Mouse (Mus musculus): ENCODE measurements around the gene Dgkz. TPM values are rescaled to one million over a fixed set of nuclear protein-coding genes. Genes with fewer than 3 reads are reported as not detected.

The Dgkz gene
- polyA plus RNA-seq, 1 experiment from 2014 or later, result 32.2 TPM

DNA sequence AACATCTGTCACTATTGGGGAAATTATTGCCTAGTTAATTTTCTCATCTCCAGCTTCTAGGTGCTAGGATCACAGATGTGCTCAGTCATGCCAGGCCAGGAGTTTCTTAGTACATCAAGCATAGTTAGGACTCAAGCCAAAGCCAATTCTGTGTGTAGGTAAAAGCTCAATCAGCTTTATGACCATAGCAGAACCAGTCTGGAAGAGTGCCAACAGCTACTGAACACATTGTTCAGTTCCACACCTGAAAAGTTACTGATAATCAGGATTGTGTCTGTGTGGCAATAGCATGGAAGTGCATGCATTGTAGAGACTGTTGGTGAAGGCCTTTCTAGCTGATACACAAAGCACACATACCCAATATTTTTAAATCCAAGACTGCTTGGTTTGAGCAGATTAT is 77.7 kb downstream of the Dgkz start:
- 0 out of 2 replicates have a peak, but pooled peaks cover 3% of the 10 kb centered on the region for H3K36me3 ChIP-seq (replicated peaks)
- no peaks in the 10 kb centered on the region for H3K9me3 ChIP-seq
- H3K4me1 ChIP-seq, result no peaks in the 10 kb centered on the region
- H3K4me3 ChIP-seq, result no peak overlapping the region
- H3K4me2 ChIP-seq, result no peak overlapping the region
- H3K27me3 ChIP-seq (replicated peaks), result no peaks in the 10 kb centered on the region
- ATAC-seq (replicated peaks), result no peak
- H3K9ac ChIP-seq, result no peak overlapping the region
- no peak overlapping the region for H3K27ac ChIP-seq

DNA sequence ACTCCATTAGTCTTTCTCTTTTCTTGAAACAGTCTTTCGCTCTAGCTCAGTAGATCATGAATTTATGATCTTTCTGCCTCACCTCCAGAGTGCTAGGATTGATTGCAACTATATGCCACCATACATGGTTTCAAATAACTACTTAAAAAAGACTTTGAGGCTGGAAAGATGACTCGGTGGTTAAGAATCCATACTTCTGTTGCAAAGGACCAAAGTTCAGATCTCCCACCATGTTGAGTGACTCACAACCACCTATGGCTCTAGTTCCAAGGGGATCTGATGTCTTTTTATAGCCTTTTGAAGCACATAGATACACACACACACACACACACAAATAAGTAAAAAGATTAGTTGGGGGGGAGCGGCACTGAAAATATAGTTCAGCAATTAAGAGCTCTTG is 80.3 kb downstream of the Dgkz start:
- Histone ChIP-seq H3K9ac (no peak overlapping the region), H3K4me2 (no peak overlapping the region), H3K27me3 (replicated peaks) (no peaks in the 10 kb centered on the region), H3K36me3 (replicated peaks) (0 out of 2 replicates have a peak, but pooled peaks cover under 1% of the 10 kb centered on the region), H3K27ac (no peak overlapping the region), H3K4me1 (no peaks in the 10 kb centered on the region), H3K9me3 (no peaks in the 10 kb centered on the region), H3K4me3 (no peak overlapping the region)
- ATAC-seq (replicated peaks), result no peak
- WGBS, result 98% methylated on average over 3 of the region's 3 CpGs

DNA sequence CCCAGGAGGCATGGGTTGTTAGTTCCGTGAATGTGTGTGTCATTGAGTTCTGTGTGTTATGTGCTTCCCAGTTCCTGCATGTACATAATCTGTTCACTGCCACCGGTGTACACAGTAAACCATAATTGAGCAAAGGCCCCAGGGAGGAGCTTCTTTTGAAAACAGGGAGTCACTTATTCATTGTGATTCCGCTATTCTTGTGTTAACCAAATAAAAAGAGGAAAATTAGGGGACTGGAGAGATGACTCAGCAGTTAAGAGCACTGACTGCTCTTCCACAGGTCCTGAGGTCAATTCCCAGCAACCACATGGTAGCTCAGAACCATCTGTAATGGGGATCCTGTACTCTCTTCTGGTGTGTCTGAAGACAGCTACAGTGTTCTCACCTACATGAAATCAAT is 80.9 kb downstream of the Dgkz start:
- H3K36me3 ChIP-seq (replicated peaks), result no peaks in the 10 kb centered on the region
- no peak for ATAC-seq (replicated peaks)
- 84% methylated on average over 3 of the region's 3 CpGs for WGBS
- no peak overlapping the region for H3K4me2 ChIP-seq
- no peak overlapping the region for H3K27ac ChIP-seq
- no peak overlapping the region for H3K4me3 ChIP-seq
- no peaks in the 10 kb centered on the region for H3K27me3 ChIP-seq (replicated peaks)
- no peak overlapping the region for H3K9ac ChIP-seq
- H3K9me3 ChIP-seq, result no peaks in the 10 kb centered on the region
- H3K4me1 ChIP-seq, result no peaks in the 10 kb centered on the region

DNA sequence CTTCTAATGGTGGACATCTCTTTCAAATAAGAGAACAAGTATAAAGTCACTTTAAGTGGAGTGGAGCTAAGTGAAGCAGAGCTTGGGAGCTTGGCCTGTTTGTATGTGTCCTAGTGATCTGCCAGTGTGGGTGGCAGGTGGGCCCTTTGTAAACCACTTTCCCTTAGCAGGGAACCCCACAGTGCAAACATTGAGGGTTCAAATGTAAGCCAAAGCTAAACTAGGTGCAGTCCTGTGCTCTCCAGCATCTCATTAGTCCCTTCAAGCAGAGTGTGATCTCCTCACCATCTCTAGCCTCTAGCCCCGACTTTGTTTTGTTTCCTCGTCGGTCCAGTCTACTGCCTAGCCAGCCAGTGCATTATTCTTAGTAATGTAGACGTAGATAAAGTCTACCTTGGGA is 91.0 kb downstream of the Dgkz start:
- Histone ChIP-seq H3K36me3 (replicated peaks) (peaks cover 7% of the 10 kb centered on the region; the same call in 1 of the 2 replicates), H3K4me2 (no peak overlapping the region), H3K9ac (no peak overlapping the region), H3K27ac (no peak overlapping the region), H3K9me3 (no peaks in the 10 kb centered on the region), H3K4me3 (no peak overlapping the region), H3K27me3 (replicated peaks) (no peaks in the 10 kb centered on the region), H3K4me1 (no peaks in the 10 kb centered on the region)
- 76% methylated on average over 4 of the region's 4 CpGs for WGBS
- no peak for ATAC-seq (replicated peaks)

DNA sequence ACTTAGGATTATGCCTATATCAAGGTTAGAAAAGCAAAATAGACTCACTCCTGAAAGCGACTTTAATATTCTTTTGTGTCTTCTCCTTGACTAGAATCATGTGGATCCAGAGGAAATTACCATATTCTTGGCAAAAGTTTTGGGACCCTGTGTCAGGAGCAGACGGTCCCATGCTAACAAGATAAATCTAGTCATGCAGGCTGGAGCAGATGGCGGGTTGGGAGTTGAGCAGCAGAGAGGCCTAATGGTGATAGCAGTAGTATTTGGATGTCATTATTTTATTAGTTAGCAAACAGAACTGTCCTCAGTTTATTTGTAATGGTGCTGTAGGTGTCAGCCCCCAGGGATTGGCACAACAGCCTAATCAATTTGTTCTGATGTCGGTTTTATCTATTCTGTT is 91.7 kb downstream of the Dgkz start:
- Histone ChIP-seq H3K4me2 (no peak overlapping the region), H3K27ac (no peak overlapping the region), H3K9ac (no peak overlapping the region), H3K36me3 (replicated peaks) (peaks cover 7% of the 10 kb centered on the region; the same call in 1 of the 2 replicates), H3K27me3 (replicated peaks) (no peaks in the 10 kb centered on the region), H3K4me3 (no peak overlapping the region), H3K9me3 (no peaks in the 10 kb centered on the region), H3K4me1 (no peaks in the 10 kb centered on the region)
- no peak for ATAC-seq (replicated peaks)
- 87% methylated on average over 4 of the region's 4 CpGs for WGBS

Small RNAs within 50 kb of the gene (microRNA-seq; reads per million reads assigned to microRNA genes)
- gene Mir6999, result not detected

Other genes with a start within 250 kb of the Dgkz start
- gene Ambra1, start 245.7 kb downstream of the Dgkz start, polyA plus RNA-seq (2015; fragmentation: Nextera tagmentation; extraction: Ambion mirVana), result 29.8 and 30.3 TPM in 2 replicates
- 0.57 and 0.66 TPM in 2 replicates for gene Chrm4, start 48.6 kb downstream of the Dgkz start, polyA plus RNA-seq (2015; fragmentation: Nextera tagmentation; extraction: Ambion mirVana)
- 132 and 158 TPM in 2 replicates for gene Mdk, start 43.6 kb downstream of the Dgkz start, polyA plus RNA-seq (2015; fragmentation: Nextera tagmentation; extraction: Ambion mirVana)
- 0.20 and 0.31 TPM in 2 replicates for gene Gm9821, start 30.2 kb downstream of the Dgkz start, polyA plus RNA-seq (2015; fragmentation: Nextera tagmentation; extraction: Ambion mirVana)
- 1.6 TPM in 2 replicates for gene Creb3l1, start 48.6 kb upstream of the Dgkz start, polyA plus RNA-seq (2015; fragmentation: Nextera tagmentation; extraction: Ambion mirVana)
- gene Phf21a, start 117.3 kb upstream of the Dgkz start, polyA plus RNA-seq (2015; fragmentation: Nextera tagmentation; extraction: Ambion mirVana), result 37.2 and 40.4 TPM in 2 replicates